18 mouse cellular contexts compared by ENCODE assay signal in genomic region chr2:92657189-92657588, GRCm38 (mm10).
"Had no signal": no experiment of that assay in that cellular context is flagged by ENCODE, and none has a peak within 500 bp of the region (broad histone marks: within the 10 kb centered on the region; RNA-seq: fewer than 3 reads in every experiment).

No protein-coding gene starts in this region.

- H3K4me3 ChIP-seq: layer of hippocampus, adult 2 months; liver, embryonic 13.5 days; myocyte; neural tube, embryonic 13.5 days had no signal

- H3K4me2 ChIP-seq: liver, embryonic 13.5 days; midbrain, embryonic 11.5 days; neural tube, embryonic 13.5 days had no signal

- H3K4me1 ChIP-seq: liver, embryonic 13.5 days; neural tube, embryonic 13.5 days had no signal

- H3K9me3 ChIP-seq: neural tube, embryonic 13.5 days had no signal

- DNase-seq: kidney, adult 8-10 months; kidney, postnatal 25 days; layer of hippocampus, adult 9-11 months; liver, embryonic 13.5 days; lung, adult 2 months; lung, postnatal 14 days; lung, postnatal 4 days; midbrain, embryonic 14.5 days; right cerebral cortex, adult 18-20 months; right cerebral cortex, postnatal 14 days; right cerebral cortex, postnatal 4 days; thymus, adult 2 months; thymus, postnatal 25 days had no signal

- H3K9ac ChIP-seq: liver, embryonic 13.5 days; neural tube, embryonic 13.5 days had no signal

- H3K27ac ChIP-seq: layer of hippocampus, adult 2 months; liver, embryonic 13.5 days; neural tube, embryonic 13.5 days; stomach, postnatal 0 days had no signal

- H3K36me3 ChIP-seq: liver, embryonic 13.5 days; neural tube, embryonic 13.5 days had no signal

- H3K27me3 ChIP-seq: liver, embryonic 13.5 days; neural tube, embryonic 13.5 days had no signal
